Mouse (Mus musculus): ENCODE data around the gene Cd5. TPM values are rescaled to one million over a fixed set of nuclear protein-coding genes. Genes with fewer than 3 reads are reported as not detected.

Gene Cd5
- 0.10 and 0.16 TPM in 2 replicates for polyA plus RNA-seq (2012; rRNA removed)

DNA sequence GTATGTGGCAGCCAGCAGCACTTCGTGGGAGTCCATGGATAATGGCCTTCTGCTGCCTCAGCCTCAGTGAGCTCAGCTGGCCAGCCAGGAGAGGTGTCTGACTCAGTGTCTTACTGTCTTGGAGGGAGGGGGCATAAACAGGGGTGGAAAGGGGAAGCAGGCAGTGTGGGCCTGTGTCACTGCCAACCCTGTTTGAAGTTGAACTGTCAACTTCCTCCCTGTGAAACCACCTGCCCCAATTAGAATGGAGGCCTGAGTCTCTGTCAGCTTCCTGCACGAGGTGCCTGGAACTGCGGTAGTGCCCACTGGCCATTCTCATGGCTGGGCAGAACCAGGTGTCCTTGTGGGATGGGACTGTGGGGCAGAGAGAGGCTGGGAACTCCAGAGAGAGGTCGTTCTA, at the start of gene Cd5:
Gene Cd5, minus strand, starts transcription at position 192 of the 400 bp plus-strand sequence.

DNA sequence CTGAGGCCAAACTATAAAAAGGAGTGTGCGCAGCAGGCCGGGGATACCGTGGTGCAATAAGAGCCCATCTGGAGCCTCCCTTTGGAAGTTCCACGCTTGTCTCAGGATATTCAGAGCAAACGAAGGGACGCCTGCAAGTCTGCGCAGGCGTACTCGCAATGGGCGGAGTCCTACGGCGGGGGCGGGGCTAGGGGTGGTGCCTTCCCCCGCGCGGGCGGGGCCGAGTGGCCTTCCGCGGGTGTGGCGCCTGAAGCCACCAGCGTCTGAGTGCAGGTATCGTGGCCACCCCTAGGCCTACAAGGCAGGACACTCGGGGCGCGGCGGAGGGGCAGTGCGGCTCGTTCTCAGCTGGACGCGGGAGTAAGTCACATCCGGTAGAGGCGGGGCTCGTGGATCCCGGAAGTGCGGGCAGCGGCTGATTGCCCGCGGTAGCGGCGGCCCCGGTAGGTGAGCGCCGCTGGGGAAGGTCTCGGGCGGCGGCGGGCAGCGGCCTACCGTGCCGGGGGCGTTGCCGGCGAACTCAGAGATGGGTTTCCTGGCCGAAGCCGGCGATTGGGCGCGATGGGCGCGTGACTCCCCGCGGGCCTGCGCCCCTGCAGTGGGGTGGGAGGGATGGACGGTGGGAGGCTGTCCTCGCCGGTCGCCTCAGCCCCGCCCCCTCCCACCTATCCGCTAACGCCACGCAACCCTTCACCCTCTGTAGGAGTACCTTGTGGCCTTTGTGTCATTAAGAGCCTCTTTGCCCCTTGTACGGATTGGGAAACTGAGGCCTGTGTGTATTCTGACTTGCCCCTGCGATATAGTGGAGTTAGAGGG, 50.1 kb downstream of the Cd5 start, which contains the start of gene Vps37c:
Gene Vps37c, plus strand, starts transcription at position 199 of the 816 bp plus-strand sequence.

DNA sequence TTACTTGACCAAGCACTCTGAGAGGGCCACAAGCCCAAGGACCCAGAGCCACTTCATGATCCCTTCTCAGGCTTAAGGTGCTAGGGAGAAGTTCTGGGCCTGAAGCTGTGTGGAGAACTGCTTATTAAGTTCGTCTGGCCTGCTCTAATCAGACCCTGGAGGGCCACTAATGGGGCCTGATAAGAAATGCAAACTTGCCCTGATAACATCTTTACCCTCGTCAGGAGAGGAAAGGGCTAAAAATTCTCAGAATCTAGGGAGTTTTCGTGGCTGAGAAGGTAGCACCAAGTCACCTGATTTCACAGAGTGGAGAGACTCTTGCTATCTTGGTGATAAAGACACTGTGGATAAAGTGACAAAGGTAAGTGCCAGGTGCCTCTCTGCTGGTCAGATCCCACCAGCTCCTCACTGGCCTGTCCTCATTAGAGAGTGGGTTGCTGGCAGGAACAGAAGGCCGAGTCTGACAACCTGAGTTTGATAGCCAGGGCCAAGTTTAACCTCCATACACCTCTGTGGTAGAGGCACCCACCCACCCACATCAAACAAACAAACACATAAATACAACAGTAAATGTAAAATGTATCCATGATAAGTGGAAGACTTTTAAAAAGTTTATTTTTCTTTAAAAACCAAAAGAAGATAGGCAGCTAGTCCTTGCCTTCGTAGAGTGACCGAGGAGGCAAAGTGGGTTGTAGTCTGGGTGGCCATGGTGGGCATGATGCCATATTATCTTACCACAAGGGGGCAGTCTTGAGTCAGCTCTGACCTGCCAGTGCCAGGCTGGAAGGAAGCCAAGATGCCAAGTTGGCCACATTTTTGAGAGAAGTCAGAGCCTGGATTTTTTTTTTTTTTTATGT, 60.7 kb downstream of the Cd5 start, which contains the start of gene Pga5:
Gene Pga5, minus strand, starts transcription at position 157 of the 857 bp plus-strand sequence.

Other genes starting within 250 kb of the Cd5 start
- 99.8 and 116 TPM in 2 replicates for gene Cpsf7, start 213.7 kb downstream of the Cd5 start, polyA plus RNA-seq (2012; rRNA removed)
- gene Sdhaf2, start 212.9 kb downstream of the Cd5 start, polyA plus RNA-seq (2012; rRNA removed) = 36.5 and 50.6 TPM in 2 replicates
- gene Tmem216, start 182.8 kb downstream of the Cd5 start, polyA plus RNA-seq (2012; rRNA removed) = 34.4 and 57.1 TPM in 2 replicates
- 13.0 and 13.7 TPM in 2 replicates for gene Cyb561a3, start 161.8 kb downstream of the Cd5 start, polyA plus RNA-seq (2012; rRNA removed)
- gene Tmem138, start 161.6 kb downstream of the Cd5 start, polyA plus RNA-seq (2012; rRNA removed) = 25.9 and 36.4 TPM in 2 replicates
- 283 and 311 TPM in 2 replicates for gene Ddb1, start 133.7 kb downstream of the Cd5 start, polyA plus RNA-seq (2012; rRNA removed)
- 24.1 and 29.3 TPM in 2 replicates for gene Tkfc, start 133.3 kb downstream of the Cd5 start, polyA plus RNA-seq (2012; rRNA removed)
- gene Vwce, start 104.8 kb downstream of the Cd5 start, polyA plus RNA-seq (2012; rRNA removed) = 1.5 and 1.8 TPM in 2 replicates
- gene Pga5, start 60.9 kb downstream of the Cd5 start, polyA plus RNA-seq (2012; rRNA removed) = not detected in 2 replicates
- gene Vps37c, start 50.3 kb downstream of the Cd5 start, polyA plus RNA-seq (2012; rRNA removed) = 17.6 and 21.7 TPM in 2 replicates
- 0.04 TPM in 1 of 2 replicates, not detected in the other for gene Cd6, start 91.1 kb upstream of the Cd5 start, polyA plus RNA-seq (2012; rRNA removed)
- gene Slc15a3, start 100.7 kb upstream of the Cd5 start, polyA plus RNA-seq (2012; rRNA removed) = 0.70 and 0.78 TPM in 2 replicates
- gene Tmem132a, start 130.9 kb upstream of the Cd5 start, polyA plus RNA-seq (2012; rRNA removed) = 159 and 188 TPM in 2 replicates
- gene Tmem109, start 143.0 kb upstream of the Cd5 start, polyA plus RNA-seq (2012; rRNA removed) = 29.3 and 43.3 TPM in 2 replicates
- 241 and 313 TPM in 2 replicates for gene Prpf19, start 156.2 kb upstream of the Cd5 start, polyA plus RNA-seq (2012; rRNA removed)
- 0.02 TPM in 1 of 2 replicates, not detected in the other for gene Zp1, start 181.6 kb upstream of the Cd5 start, polyA plus RNA-seq (2012; rRNA removed)
- 0.11 and 0.17 TPM in 2 replicates for gene Ptgdr2, start 198.2 kb upstream of the Cd5 start, polyA plus RNA-seq (2012; rRNA removed)
- gene Ccdc86, start 210.3 kb upstream of the Cd5 start, polyA plus RNA-seq (2012; rRNA removed) = 8.7 and 8.9 TPM in 2 replicates
- gene Ms4a10, start 235.7 kb upstream of the Cd5 start, polyA plus RNA-seq (2012; rRNA removed) = 0.06 TPM in 1 of 2 replicates, not detected in the other

Data from central nervous system, embryonic 11.5 days (tissue).